ENCODE assay signal across 9 mouse cellular contexts in genomic region chr2:22227308-22227707, GRCm38 (mm10). TPM values are rescaled to one million over a fixed set of nuclear protein-coding genes. Genes with fewer than 3 reads are reported as not detected.
DNase-seq lines count a peak whose midpoint lies in the region; ATAC-seq and TF ChIP-seq lines count a peak whose summit lies in the region.
"Had no signal": no experiment of that assay in that cellular context is flagged by ENCODE, and none has a peak within 500 bp of the region (broad histone marks: within the 10 kb centered on the region; RNA-seq: fewer than 3 reads in every experiment).

Gene Myo3a, plus strand, starts transcription at chr2:22227503.

- intact Hi-C loops in left cerebral cortex, postnatal 14 days (cut with DNase I): no loop called here

- H3K27ac ChIP-seq in heart, postnatal 0 days (ENCODE audit: low read depth): no peak within 1 kb of the TSS
- no peak within 1 kb of the TSS for H3K27ac ChIP-seq in forebrain, embryonic 15.5 days (replicated peaks)
- no peak within 1 kb of the TSS for H3K27ac ChIP-seq in neural tube, embryonic 13.5 days (replicated peaks)

- TF ChIP-seq EP300 in heart, postnatal 0 days (IDR thresholded peaks at IDR 0.05; ENCODE audit: low read depth): no peak

- peak; percentile 38 for DNase-seq in heart, postnatal 0 days (ENCODE audit: low spot score)
- DNase-seq in heart, adult 8-10 months (ENCODE audit: low spot score): no peak
- peak; percentile 21 to 60 for DNase-seq in kidney, postnatal 36 days
- no peak for DNase-seq in left cerebral cortex, postnatal 14 days (ENCODE audit: low spot score in 2 of 2)
- DNase-seq in layer of hippocampus, adult 9-10 months (ENCODE audit: low spot score): no peak

- H3K4me2 ChIP-seq in heart, postnatal 0 days (ENCODE audit: low read depth, low read length): peak within 1 kb of the TSS; percentile 55
- H3K4me2 ChIP-seq in forebrain, embryonic 15.5 days (replicated peaks): peak within 1 kb of the TSS; percentile 46
- H3K4me2 ChIP-seq in neural tube, embryonic 13.5 days: peak within 1 kb of the TSS; percentile 54

- H3K4me3 ChIP-seq in heart, postnatal 0 days (ENCODE audit: low read depth, low read length): peak within 1 kb of the TSS; percentile 22; the same call in 1 of the 2 replicates
- H3K4me3 ChIP-seq in forebrain, embryonic 15.5 days: peak within 1 kb of the TSS; percentile 23
- H3K4me3 ChIP-seq in neural tube, embryonic 13.5 days: peak within 1 kb of the TSS; percentile 24

- H3K9ac ChIP-seq in heart, postnatal 0 days (replicated peaks; ENCODE audit: low read depth, low read length): no peak within 1 kb of the TSS
- H3K9ac ChIP-seq in forebrain, embryonic 15.5 days (replicated peaks): peak within 1 kb of the TSS; percentile 16
- H3K9ac ChIP-seq in neural tube, embryonic 13.5 days: no peak within 1 kb of the TSS

- no peaks in the 10 kb centered on the region for H3K4me1 ChIP-seq in heart, postnatal 0 days (ENCODE audit: control insufficient read depth, insufficient read depth)
- peaks cover 5% of the 10 kb centered on the region for H3K4me1 ChIP-seq in forebrain, embryonic 15.5 days
- peaks cover 5% of the 10 kb centered on the region for H3K4me1 ChIP-seq in neural tube, embryonic 13.5 days (replicated peaks)

- no peaks in the 10 kb centered on the region for H3K27me3 ChIP-seq in heart, postnatal 0 days (ENCODE audit: control insufficient read depth, insufficient read depth, low read length)
- H3K27me3 ChIP-seq in forebrain, embryonic 15.5 days: no peaks in the 10 kb centered on the region
- 0 out of 2 replicates have a peak, but pooled peaks cover 6% of the 10 kb centered on the region for H3K27me3 ChIP-seq in neural tube, embryonic 13.5 days

- WGBS in heart, postnatal 0 days: under 1% methylated on average over 21 of the region's 21 CpGs
- WGBS in forebrain, embryonic 15.5 days: 5% methylated on average over 21 of the region's 21 CpGs
- 2% methylated on average over 21 of the region's 21 CpGs for WGBS in neural tube, embryonic 13.5 days

- ATAC-seq in heart, postnatal 0 days (ENCODE audit: insufficient read depth, low read depth): no peak
- no peak; the same call in 1 of the 2 replicates for ATAC-seq in forebrain, embryonic 15.5 days (replicated peaks)
- ATAC-seq in neural tube, embryonic 13.5 days (ENCODE audit: low read depth): no peak
- ATAC-seq in megakaryocyte, adult 5-6 weeks (ENCODE audit: poor library complexity, severe bottlenecking): no peak

- H3K9me3 ChIP-seq in heart, postnatal 0 days (replicated peaks; ENCODE audit: control insufficient read depth, low read length): no peaks in the 10 kb centered on the region
- H3K9me3 ChIP-seq in forebrain, embryonic 15.5 days: no peaks in the 10 kb centered on the region
- H3K9me3 ChIP-seq in neural tube, embryonic 13.5 days: no peaks in the 10 kb centered on the region

- no peaks in the 10 kb centered on the region for H3K36me3 ChIP-seq in heart, postnatal 0 days (replicated peaks; ENCODE audit: control insufficient read depth, insufficient read depth, low read length)
- no peaks in the 10 kb centered on the region for H3K36me3 ChIP-seq in forebrain, embryonic 15.5 days
- H3K36me3 ChIP-seq in neural tube, embryonic 13.5 days: no peaks in the 10 kb centered on the region

- TF ChIP-seq CTCF in heart, postnatal 0 days (IDR thresholded peaks at IDR 0.05; ENCODE audit: low read depth): no peak

RNA-seq across cellular contexts. Expression of gene Myo3a, which starts in this region (rescaled TPM):
- total RNA-seq in heart, postnatal 0 days (2014; rRNA removed; ENCODE audit: low replicate concordance): not detected in 2 replicates
- not detected in 2 replicates for polyA plus RNA-seq in heart, postnatal 0 days (2015; fragmentation: Nextera tagmentation; extraction: Ambion mirVana)
- not detected for total RNA-seq in heart, adult 8-10 months (2022)
- 0.17 TPM in 1 of 2 replicates, not detected in the other for polyA plus RNA-seq in forebrain, embryonic 15.5 days (2015; fragmentation: Nextera tagmentation; extraction: Ambion mirVana)
- not detected in 2 replicates for polyA plus RNA-seq in neural tube, embryonic 13.5 days (2015; fragmentation: Nextera tagmentation; extraction: Ambion mirVana)
- not detected in 2 replicates for total RNA-seq in megakaryocyte, adult 5-6 weeks (2015)
- not detected in 2 replicates for total RNA-seq in megakaryocyte, adult 5-6 weeks (2017)
- total RNA-seq in left cerebral cortex, postnatal 14 days (2021): under 1 TPM; 0.30 to 0.66 TPM
- total RNA-seq: MEL had no signal

Comparison
In these comparisons a context has a peak if more than half of its experiments do, and no peak if none do; other contexts are left out.
1. Peak in DNase-seq, H3K4me3 ChIP-seq and H3K4me2 ChIP-seq in heart, postnatal 0 days; RNA of the gene not detected or under 1 TPM.
2. DNase-seq: peak in kidney, postnatal 36 days (2 of 2); none in heart, adult 8-10 months (single experiment), left cerebral cortex, postnatal 14 days (0 of 2) and layer of hippocampus, adult 9-10 months (single experiment).
3. Peak in every context shown above with its lines, with median percentiles within 50 percentile points of each other: H3K4me2 ChIP-seq and H3K4me3 ChIP-seq.